Mouse (Mus musculus): ENCODE data around the gene Prkar2a.
A peak's percentile ranks its signal among the peaks of the same experiment; 100 is the strongest.

The Prkar2a gene

GRCm38 (mm10) chr9:108752142-108752920, 63.2 kb downstream of the Prkar2a start:
- DNase-seq (ENCODE audit: inconsistent ontology term) = no peak

GRCm38 (mm10) chr9:108753326-108753725, 64.2 kb downstream of the Prkar2a start:
- peak; percentile 55 for DNase-seq (ENCODE audit: inconsistent ontology term)

GRCm38 (mm10) chr9:108753976-108754375, 64.9 kb downstream of the Prkar2a start:
- DNase-seq (ENCODE audit: inconsistent ontology term) = no peak

GRCm38 (mm10) chr9:108754423-108754822, 65.3 kb downstream of the Prkar2a start:
- DNase-seq (ENCODE audit: inconsistent ontology term) = no peak

- peak; percentile 50 for DNase-seq (ENCODE audit: inconsistent ontology term)
Observed at GRCm38 (mm10) chr9:108757406-108757805, 68.3 kb downstream of the Prkar2a start.

- no peak for DNase-seq (ENCODE audit: inconsistent ontology term)
Observed at GRCm38 (mm10) chr9:108759121-108759520, 70.0 kb downstream of the Prkar2a start.

- DNase-seq (ENCODE audit: inconsistent ontology term) = peak; percentile 10
Observed at GRCm38 (mm10) chr9:108759805-108760204, 70.7 kb downstream of the Prkar2a start.

GRCm38 (mm10) chr9:108761561-108761960, 72.4 kb downstream of the Prkar2a start:
- no peak for DNase-seq (ENCODE audit: inconsistent ontology term)

GRCm38 (mm10) chr9:108764971-108765370, 75.9 kb downstream of the Prkar2a start:
- no peak for DNase-seq (ENCODE audit: inconsistent ontology term)

- DNase-seq (ENCODE audit: inconsistent ontology term) = no peak
Observed at GRCm38 (mm10) chr9:108776614-108777013, 87.5 kb downstream of the Prkar2a start.

- DNase-seq (ENCODE audit: inconsistent ontology term) = no peak
Observed at GRCm38 (mm10) chr9:108777276-108777675, 88.2 kb downstream of the Prkar2a start.

- no peak for DNase-seq (ENCODE audit: inconsistent ontology term)
Observed at GRCm38 (mm10) chr9:108780959-108781358, 91.8 kb downstream of the Prkar2a start.

GRCm38 (mm10) chr9:108781891-108782290, 92.8 kb downstream of the Prkar2a start:
- DNase-seq (ENCODE audit: inconsistent ontology term) = no peak

- no peak for DNase-seq (ENCODE audit: inconsistent ontology term)
Observed at GRCm38 (mm10) chr9:108782836-108783547, 93.9 kb downstream of the Prkar2a start.

GRCm38 (mm10) chr9:108783548-108784463, 94.7 kb downstream of the Prkar2a start, which contains the start of gene Ip6k2:
TSS of gene Ip6k2 (plus strand) at chr9:108783796.
- DNase-seq (ENCODE audit: inconsistent ontology term) = peak; percentile 98

- peak; percentile 45 for DNase-seq (ENCODE audit: inconsistent ontology term)
Observed at GRCm38 (mm10) chr9:108785416-108785815, 96.3 kb downstream of the Prkar2a start.

GRCm38 (mm10) chr9:108786494-108786893, 97.4 kb downstream of the Prkar2a start:
- no peak for DNase-seq (ENCODE audit: inconsistent ontology term)

- DNase-seq (ENCODE audit: inconsistent ontology term) = no peak
Observed at GRCm38 (mm10) chr9:108787080-108787479, 98.0 kb downstream of the Prkar2a start.

- DNase-seq (ENCODE audit: inconsistent ontology term) = no peak
Observed at GRCm38 (mm10) chr9:108788713-108789112, 99.6 kb downstream of the Prkar2a start.

GRCm38 (mm10) chr9:108792307-108792706, 103.2 kb downstream of the Prkar2a start:
- no peak for DNase-seq (ENCODE audit: inconsistent ontology term)

- DNase-seq (ENCODE audit: inconsistent ontology term) = no peak
Observed at GRCm38 (mm10) chr9:108792730-108793129, 103.6 kb downstream of the Prkar2a start.

GRCm38 (mm10) chr9:108795281-108795680, 106.2 kb downstream of the Prkar2a start:
- no peak for DNase-seq (ENCODE audit: inconsistent ontology term)
